Mouse (Mus musculus) heart, postnatal 0 days (tissue): ENCODE measurements around the gene Chrm3. TPM values are rescaled to one million over a fixed set of nuclear protein-coding genes. Genes with fewer than 3 reads are reported as not detected.

Source experiments
- ATAC-seq: fragments of 200-750 bp; cut with Nextera tagmentation; 2 replicates; pipeline ENCODE4 v1.8.0; 2017; ENCODE audit warnings: low read depth, moderate number of reproducible peaks, moderate library complexity; ENCODE audit not compliant: insufficient read depth
- DNase-seq: peaks from one replicate; pipeline ENCODE4 v3.0.0-alpha.2; 2016; ENCODE audit warnings: low spot score
- H3K27ac ChIP-seq: fragments of 300-500 bp; sonication (generic); 2 replicates; pipeline ENCODE4 v1.5.1; 2014; ENCODE audit warnings: low read depth, mild to moderate bottlenecking
- H3K27me3 ChIP-seq: fragments of 300-500 bp; sonication (generic); 2 replicates; pipeline ENCODE4 v1.6.1; 2014; ENCODE audit warnings: low read length, mixed read lengths; ENCODE audit not compliant: control insufficient read depth, insufficient read depth
- H3K36me3 ChIP-seq: fragments of 300-500 bp; sonication (generic); replicated peaks from 2 replicates; pipeline ENCODE4 v1.6.1; 2014; ENCODE audit warnings: low read length, mixed read lengths; ENCODE audit not compliant: control insufficient read depth, insufficient read depth
- H3K4me1 ChIP-seq: fragments of 300-500 bp; sonication (generic); 2 replicates; pipeline ENCODE4 v1.6.1; 2014; ENCODE audit warnings: antibody characterized with exemption; ENCODE audit not compliant: control insufficient read depth, insufficient read depth
- H3K4me2 ChIP-seq: fragments of 300-500 bp; sonication (generic); 2 replicates; pipeline ENCODE4 v1.6.1; 2014; ENCODE audit warnings: low read depth, mild to moderate bottlenecking, low read length, moderate library complexity
- H3K4me3 ChIP-seq: fragments of 300-500 bp; sonication (generic); 2 replicates; pipeline ENCODE4 v1.5.1; 2014; ENCODE audit warnings: low read depth, low read length
- H3K9ac ChIP-seq: fragments of 300-500 bp; sonication (generic); replicated peaks from 2 replicates; pipeline ENCODE4 v1.6.1; 2014; ENCODE audit warnings: low read depth, low read length, mixed read lengths
- H3K9me3 ChIP-seq: fragments of 300-500 bp; sonication (generic); replicated peaks from 2 replicates; pipeline ENCODE4 v1.6.1; 2016; ENCODE audit warnings: low read length; ENCODE audit not compliant: control insufficient read depth
- CTCF ChIP-seq: IDR thresholded peaks from 2 replicates; pipeline ENCODE4 v1.5.1; 2016; ENCODE audit warnings: antibody characterized with exemption, control low read depth, low read depth
- EP300 ChIP-seq: IDR thresholded peaks from 2 replicates; pipeline ENCODE4 v1.6.1; 2016; ENCODE audit warnings: antibody characterized with exemption, low read depth
- WGBS: fragments of 180-500 bp; shearing (Covaris S2); extraction: QIAGEN DNeasy Blood & Tissue Kit; methylation state at CpG from one replicate; pipeline ENCODE4 v1.1.7; 2014; 5-methylcytosine and 5-hydroxymethylcytosine counted together
- polyA plus RNA-seq: library from polyadenylated mRNA; unstranded; fragments of >200 nt; fragmentation: Nextera tagmentation; extraction: Ambion mirVana; gene quantifications from 2 replicates; pipeline ENCODE4 v1.2.1, GENCODE M21; 2015
- total RNA-seq: library from RNA; depleted of rRNA; stranded (reverse); fragments of >200 nt; gene quantifications from 2 replicates; pipeline ENCODE4 v1.2.3, GENCODE M21; 2014; ENCODE audit warnings: low replicate concordance

Gene Chrm3
- total and polyA plus RNA-seq, 2 experiments from 2014 or later: 0.26 to 0.31 TPM

DNA sequence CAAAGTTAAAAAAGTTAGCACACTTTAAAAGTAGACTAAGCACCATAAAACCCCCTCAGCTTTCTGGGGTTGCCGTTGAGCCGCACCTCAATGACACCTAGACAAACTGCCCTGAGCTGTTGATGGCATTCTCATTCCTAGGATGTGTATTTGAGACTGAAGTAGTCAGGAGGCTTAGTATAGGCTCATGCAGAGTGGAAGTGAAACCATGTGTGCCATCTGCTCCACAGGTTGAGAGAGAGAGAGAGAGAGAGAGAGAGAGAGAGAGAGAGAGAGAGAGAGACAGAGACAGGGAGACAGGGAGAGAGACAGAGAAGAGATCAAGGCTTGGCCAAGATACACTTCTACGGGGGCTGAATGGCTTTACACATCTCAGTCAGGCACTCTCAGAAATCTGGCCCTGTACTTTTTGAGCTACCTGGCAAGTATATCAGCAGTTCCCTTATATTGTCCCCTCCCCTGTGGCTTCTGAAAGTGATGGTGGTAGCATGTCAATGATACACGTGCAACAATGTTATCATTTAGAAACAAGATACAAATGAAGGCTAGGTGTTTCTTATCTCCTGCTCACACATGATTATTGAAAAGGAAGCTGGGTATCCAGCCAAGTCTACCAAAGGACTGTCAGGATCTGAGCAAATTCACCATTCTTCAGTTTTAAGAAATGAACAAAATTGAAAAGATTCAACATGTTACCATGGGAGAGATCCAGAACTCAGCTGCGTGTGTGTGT is 459.8 kb downstream of the Chrm3 start:
- Histone ChIP-seq H3K4me1 (no peaks in the 10 kb centered on the region), H3K4me3 (no peak overlapping the region), H3K4me2 (no peak overlapping the region), H3K27me3 (no peaks in the 10 kb centered on the region), H3K27ac (no peak overlapping the region), H3K9ac (no peak overlapping the region), H3K36me3 (no peaks in the 10 kb centered on the region), H3K9me3 (0 out of 2 replicates have a peak, but pooled peaks cover 3% of the 10 kb centered on the region)
- ATAC-seq (no peak), DNase-seq (no peak)
- TF ChIP-seq CTCF: no peak
- WGBS: 72% methylated on average over 5 of the region's 5 CpGs

DNA sequence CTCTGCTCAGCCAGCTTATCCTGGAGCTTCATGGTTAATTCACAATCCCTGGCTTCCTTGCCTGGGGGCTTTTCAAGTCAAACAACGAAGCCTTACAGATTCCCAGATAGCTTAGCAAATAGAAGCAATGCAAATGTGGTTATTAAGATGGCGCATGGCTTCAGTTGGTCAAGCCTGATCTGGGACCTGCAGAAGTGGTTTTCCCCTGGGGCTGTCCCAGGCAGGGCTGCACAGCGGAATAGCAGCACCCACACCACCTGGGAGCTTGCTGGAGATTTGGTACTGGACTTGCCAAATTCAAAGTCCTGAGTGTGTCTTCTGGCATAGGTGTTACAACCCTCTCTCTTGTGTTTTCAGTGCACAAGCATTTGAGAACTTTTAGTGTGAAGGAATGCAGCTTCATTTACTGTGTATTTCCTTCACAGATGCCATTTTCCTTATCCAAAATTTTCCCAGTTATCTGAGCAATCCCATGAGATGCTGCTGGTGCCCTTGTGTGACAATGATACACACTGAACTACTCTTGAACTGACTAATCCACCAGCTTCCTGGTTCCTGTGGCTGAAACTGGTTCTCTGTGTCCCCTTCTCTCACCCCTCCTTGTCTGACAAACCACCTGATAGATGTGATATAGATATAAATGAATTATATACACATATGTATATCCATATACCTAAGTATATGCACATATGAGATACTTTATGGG is 461.8 kb downstream of the Chrm3 start:
- 0 out of 2 replicates have a peak, but pooled peaks cover under 1% of the 10 kb centered on the region for H3K9me3 ChIP-seq

DNA sequence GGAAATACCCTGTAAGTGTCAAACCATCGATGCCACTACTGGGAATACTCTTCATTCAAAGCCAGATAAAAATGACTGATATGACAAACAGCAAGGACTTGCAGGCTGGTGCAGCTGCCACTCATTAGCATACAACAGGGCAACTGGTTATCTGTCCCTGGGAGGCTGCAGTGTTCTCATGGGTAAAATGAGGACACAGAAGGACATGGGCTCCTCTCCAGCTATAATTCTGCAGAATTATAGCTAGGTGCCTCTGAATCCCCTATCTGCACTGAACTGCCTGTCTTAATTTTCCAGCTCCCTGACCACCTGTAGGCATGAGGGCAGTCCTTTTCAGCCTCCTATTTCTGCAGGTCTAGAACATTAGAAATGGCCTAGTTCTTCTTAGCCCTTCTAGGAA is 463.4 kb downstream of the Chrm3 start:
- H3K9me3 ChIP-seq: no peaks in the 10 kb centered on the region
- DNase-seq (no peak), ATAC-seq (no peak)
- TF ChIP-seq CTCF (no peak), EP300 (no peak)
- no peaks in the 10 kb centered on the region for H3K36me3 ChIP-seq
- H3K4me2 ChIP-seq: no peak overlapping the region
- 7% methylated on average over 1 of the region's 1 CpGs for WGBS
- no peaks in the 10 kb centered on the region for H3K4me1 ChIP-seq
- H3K4me3 ChIP-seq: no peak overlapping the region
- no peak overlapping the region for H3K9ac ChIP-seq
- H3K27me3 ChIP-seq: no peaks in the 10 kb centered on the region
- H3K27ac ChIP-seq: no peak overlapping the region

More for the DNA sequence above, 461.8 kb downstream of the Chrm3 start:
- Histone ChIP-seq H3K9ac (no peak overlapping the region), H3K27me3 (no peaks in the 10 kb centered on the region), H3K4me3 (no peak overlapping the region), H3K4me1 (no peaks in the 10 kb centered on the region), H3K36me3 (no peaks in the 10 kb centered on the region), H3K27ac (no peak overlapping the region), H3K4me2 (no peak overlapping the region)
- TF ChIP-seq CTCF: no peak
- TF ChIP-seq EP300: no peak
- 85% methylated on average over 3 of the region's 3 CpGs for WGBS
- DNase-seq: no peak
- ATAC-seq: no peak

DNA sequence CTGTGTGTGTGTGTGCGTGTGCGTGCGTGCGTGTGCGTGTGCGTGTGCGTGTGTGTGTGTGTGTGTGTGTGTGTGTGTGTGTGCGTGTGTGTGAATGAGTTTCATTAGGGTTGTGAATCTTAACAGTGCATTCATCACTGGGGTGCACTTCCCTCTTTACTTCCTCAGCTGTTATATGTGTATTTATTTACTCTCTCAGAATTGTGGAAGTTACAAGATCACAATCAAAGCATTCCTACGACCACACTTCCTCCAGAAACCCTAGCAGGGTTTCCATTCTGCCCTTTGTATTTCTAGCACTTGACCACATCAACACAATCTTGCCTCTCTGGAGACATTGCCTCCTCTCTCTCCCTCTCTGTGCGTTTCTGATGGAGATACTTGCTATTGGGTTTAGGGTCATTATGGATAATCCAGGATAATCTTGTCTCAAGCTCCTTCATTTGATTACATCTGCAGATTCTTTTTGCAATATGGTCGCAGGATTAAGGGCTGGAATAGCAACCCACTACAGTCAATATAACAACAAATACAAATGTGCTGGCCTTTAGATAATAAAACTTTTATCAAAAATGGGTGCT is 465.5 kb downstream of the Chrm3 start:
- Histone ChIP-seq H3K4me2 (no peak overlapping the region), H3K9me3 (no peaks in the 10 kb centered on the region), H3K27me3 (no peaks in the 10 kb centered on the region), H3K4me1 (no peaks in the 10 kb centered on the region), H3K27ac (no peak overlapping the region), H3K36me3 (no peaks in the 10 kb centered on the region), H3K9ac (no peak overlapping the region), H3K4me3 (no peak overlapping the region)
- 73% methylated on average over 11 of the region's 11 CpGs for WGBS
- DNase-seq: no peak
- TF ChIP-seq EP300: no peak
- TF ChIP-seq CTCF: no peak
- no peak for ATAC-seq

DNA sequence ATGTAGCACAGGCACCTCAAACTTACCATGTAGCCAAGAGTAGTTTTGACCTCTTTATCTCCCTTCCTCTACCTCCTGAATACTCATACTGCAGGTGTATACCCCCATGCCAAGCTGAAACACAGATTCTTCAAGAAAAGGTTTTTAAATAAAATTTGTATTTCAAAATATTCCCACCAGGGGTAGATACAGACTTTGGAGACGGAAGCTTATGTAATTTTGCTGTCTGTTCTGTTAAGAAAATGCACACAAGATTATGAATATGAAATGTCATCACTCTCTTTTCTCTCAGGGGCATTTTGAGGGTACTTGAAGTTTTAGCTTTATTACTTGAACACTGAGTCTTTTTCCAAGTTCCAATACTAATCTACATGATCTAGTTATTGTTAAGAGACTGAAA is 469.6 kb downstream of the Chrm3 start:
- no peaks in the 10 kb centered on the region for H3K9me3 ChIP-seq
- DNase-seq (no peak), ATAC-seq (no peak)
- no peak overlapping the region for H3K27ac ChIP-seq
- no peak overlapping the region for H3K4me2 ChIP-seq
- H3K4me1 ChIP-seq: peaks cover 5% of the 10 kb centered on the region; the same call in 1 of the 2 replicates
- no peak overlapping the region for H3K4me3 ChIP-seq
- H3K36me3 ChIP-seq: no peaks in the 10 kb centered on the region
- no peak for TF ChIP-seq EP300
- TF ChIP-seq CTCF: no peak
- no peaks in the 10 kb centered on the region for H3K27me3 ChIP-seq
- H3K9ac ChIP-seq: no peak overlapping the region
- 74% methylated on average over 1 of the region's 1 CpGs for WGBS
